Mouse (Mus musculus): ENCODE results near the gene Cdc42ep4. TPM values are rescaled to one million over a fixed set of nuclear protein-coding genes. Genes with fewer than 3 reads are reported as not detected.

Cdc42ep4 gene
- 20.2 and 20.9 TPM in 2 replicates for polyA plus RNA-seq (2012; rRNA removed)

GRCm38 (mm10) chr11:113751484-113752084 is at the start of gene Cdc42ep4:
TSS of gene Cdc42ep4 (minus strand) at chr11:113751881.
- peak within 1 kb of the TSS; percentile 75 for H3K27ac ChIP-seq (ENCODE audit: insufficient read depth, low read length)

GRCm38 (mm10) chr11:113800026-113800425 is 48.3 kb upstream of the Cdc42ep4 start:
- no peak overlapping the region for H3K4me3 ChIP-seq (ENCODE audit: extremely low read depth, insufficient read depth, insufficient read length)
- DNase-seq (ENCODE audit: low read depth in 1 of 2, low spot score in 2 of 2), result no peak
- H3K27ac ChIP-seq (ENCODE audit: insufficient read depth, low read length), result no peak overlapping the region
- no peaks in the 10 kb centered on the region for H3K36me3 ChIP-seq (ENCODE audit: control insufficient read depth, insufficient read depth, low read length)
- WGBS, result 95% methylated on average over 12 of the region's 12 CpGs
- H3K27me3 ChIP-seq (ENCODE audit: control insufficient read depth, insufficient read depth, low read length), result no peaks in the 10 kb centered on the region
- peaks cover 9% of the 10 kb centered on the region; the same call in 1 of the 2 replicates for H3K4me1 ChIP-seq (ENCODE audit: control insufficient read depth, insufficient read depth, insufficient read length)
- TF ChIP-seq POLR2A (IDR thresholded peaks at IDR 0.05; ENCODE audit: low read depth, low read length) (no peak), CTCF (IDR thresholded peaks at IDR 0.05; ENCODE audit: extremely low read depth, insufficient read depth, insufficient read length, insufficient replicate concordance) (no peak)

More at GRCm38 (mm10) chr11:113751484-113752084, at the start of gene Cdc42ep4:
- no peaks in the 10 kb centered on the region for H3K27me3 ChIP-seq (ENCODE audit: control insufficient read depth, insufficient read depth, low read length)
- WGBS, result under 1% methylated on average over 44 of the region's 44 CpGs
- H3K4me1 ChIP-seq (ENCODE audit: control insufficient read depth, insufficient read depth, insufficient read length), result no peaks in the 10 kb centered on the region
- peak; percentile 75 to 80 for DNase-seq (ENCODE audit: low read depth in 1 of 2, low spot score in 2 of 2)
- H3K4me3 ChIP-seq (ENCODE audit: extremely low read depth, insufficient read depth, insufficient read length), result peak within 1 kb of the TSS; percentile 71
- TF ChIP-seq CTCF (IDR thresholded peaks at IDR 0.05; ENCODE audit: extremely low read depth, insufficient read depth, insufficient read length, insufficient replicate concordance) (no peak), POLR2A (IDR thresholded peaks at IDR 0.05; ENCODE audit: low read depth, low read length) (peak; percentile 68)
- H3K36me3 ChIP-seq (ENCODE audit: control insufficient read depth, insufficient read depth, low read length), result no peaks in the 10 kb centered on the region

GRCm38 (mm10) chr11:113799041-113799447 is 47.4 kb upstream of the Cdc42ep4 start:
- Histone ChIP-seq H3K4me1 (ENCODE audit: control insufficient read depth, insufficient read depth, insufficient read length) (peaks cover 9% of the 10 kb centered on the region; the same call in 1 of the 2 replicates), H3K27me3 (ENCODE audit: control insufficient read depth, insufficient read depth, low read length) (no peaks in the 10 kb centered on the region), H3K4me3 (ENCODE audit: extremely low read depth, insufficient read depth, insufficient read length) (no peak overlapping the region), H3K27ac (ENCODE audit: insufficient read depth, low read length) (no peak overlapping the region), H3K36me3 (ENCODE audit: control insufficient read depth, insufficient read depth, low read length) (no peaks in the 10 kb centered on the region)
- 79% methylated on average over 14 of the region's 14 CpGs for WGBS
- no peak for DNase-seq (ENCODE audit: low read depth in 1 of 2, low spot score in 2 of 2)
- TF ChIP-seq CTCF (IDR thresholded peaks at IDR 0.05; ENCODE audit: extremely low read depth, insufficient read depth, insufficient read length, insufficient replicate concordance) (no peak), POLR2A (IDR thresholded peaks at IDR 0.05; ENCODE audit: low read depth, low read length) (no peak)

- H3K27me3 ChIP-seq (ENCODE audit: control insufficient read depth, insufficient read depth, low read length), result no peaks in the 10 kb centered on the region
Measured at GRCm38 (mm10) chr11:113798011-113798410, 46.3 kb upstream of the Cdc42ep4 start.

GRCm38 (mm10) chr11:113797014-113797983 is 45.6 kb upstream of the Cdc42ep4 start:
- Histone ChIP-seq H3K4me3 (ENCODE audit: extremely low read depth, insufficient read depth, insufficient read length) (no peak overlapping the region), H3K27me3 (ENCODE audit: control insufficient read depth, insufficient read depth, low read length) (no peaks in the 10 kb centered on the region), H3K36me3 (ENCODE audit: control insufficient read depth, insufficient read depth, low read length) (no peaks in the 10 kb centered on the region), H3K4me1 (ENCODE audit: control insufficient read depth, insufficient read depth, insufficient read length) (no peaks in the 10 kb centered on the region), H3K27ac (ENCODE audit: insufficient read depth, low read length) (no peak overlapping the region)
- TF ChIP-seq CTCF (IDR thresholded peaks at IDR 0.05; ENCODE audit: extremely low read depth, insufficient read depth, insufficient read length, insufficient replicate concordance) (no peak), POLR2A (IDR thresholded peaks at IDR 0.05; ENCODE audit: low read depth, low read length) (no peak)
- 88% methylated on average over 19 of the region's 19 CpGs for WGBS
- no peak for DNase-seq (ENCODE audit: low read depth in 1 of 2, low spot score in 2 of 2)

More at GRCm38 (mm10) chr11:113798011-113798410, 46.3 kb upstream of the Cdc42ep4 start:
- Histone ChIP-seq H3K4me1 (ENCODE audit: control insufficient read depth, insufficient read depth, insufficient read length) (peaks cover 5% of the 10 kb centered on the region; the same call in 1 of the 2 replicates), H3K36me3 (ENCODE audit: control insufficient read depth, insufficient read depth, low read length) (no peaks in the 10 kb centered on the region), H3K4me3 (ENCODE audit: extremely low read depth, insufficient read depth, insufficient read length) (no peak overlapping the region), H3K27ac (ENCODE audit: insufficient read depth, low read length) (no peak overlapping the region)
- TF ChIP-seq CTCF (IDR thresholded peaks at IDR 0.05; ENCODE audit: extremely low read depth, insufficient read depth, insufficient read length, insufficient replicate concordance), result no peak
- no peak for TF ChIP-seq POLR2A (IDR thresholded peaks at IDR 0.05; ENCODE audit: low read depth, low read length)
- WGBS, result 84% methylated on average over 6 of the region's 6 CpGs
- no peak for DNase-seq (ENCODE audit: low read depth in 1 of 2, low spot score in 2 of 2)

- 89% methylated on average over 12 of the region's 12 CpGs for WGBS
- H3K27ac ChIP-seq (ENCODE audit: insufficient read depth, low read length), result no peak overlapping the region
- H3K27me3 ChIP-seq (ENCODE audit: control insufficient read depth, insufficient read depth, low read length), result no peaks in the 10 kb centered on the region
- no peak for DNase-seq (ENCODE audit: low read depth in 1 of 2, low spot score in 2 of 2)
- no peak overlapping the region for H3K4me3 ChIP-seq (ENCODE audit: extremely low read depth, insufficient read depth, insufficient read length)
- no peak for TF ChIP-seq CTCF (IDR thresholded peaks at IDR 0.05; ENCODE audit: extremely low read depth, insufficient read depth, insufficient read length, insufficient replicate concordance)
- no peak for TF ChIP-seq POLR2A (IDR thresholded peaks at IDR 0.05; ENCODE audit: low read depth, low read length)
- no peaks in the 10 kb centered on the region for H3K36me3 ChIP-seq (ENCODE audit: control insufficient read depth, insufficient read depth, low read length)
- H3K4me1 ChIP-seq (ENCODE audit: control insufficient read depth, insufficient read depth, insufficient read length), result no peaks in the 10 kb centered on the region
Measured at GRCm38 (mm10) chr11:113795846-113796245, 44.2 kb upstream of the Cdc42ep4 start.

All from spleen, adult 2 months (tissue).